In the genomic region with DNA sequence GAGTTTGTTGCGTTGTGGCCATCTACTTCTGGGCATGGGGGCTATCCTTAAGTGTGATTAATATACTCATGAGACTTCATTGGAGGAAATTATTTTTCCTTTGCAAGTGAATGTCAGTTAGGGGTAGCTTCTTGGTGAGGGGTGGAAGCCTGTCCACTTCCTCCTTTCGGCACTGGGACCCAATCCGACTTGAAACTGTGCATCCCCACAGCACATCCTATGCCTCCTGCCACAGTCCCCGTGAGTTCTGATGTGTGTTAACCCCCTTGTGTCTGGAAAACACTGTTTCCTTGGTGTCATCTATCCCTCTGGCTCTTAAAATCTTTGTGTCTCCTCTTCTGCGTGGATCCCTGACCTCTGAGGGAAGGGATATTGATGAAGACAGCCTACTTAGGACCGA, we compare ENCODE assay signal across 19 mouse cellular contexts. TPM values are rescaled to one million over a fixed set of nuclear protein-coding genes. Genes with fewer than 3 reads are reported as not detected.
DNase-seq lines count a peak whose midpoint lies in the region; ATAC-seq lines count a peak whose summit lies in the region.
"Had no signal": no experiment of that assay in that cellular context is flagged by ENCODE, and none has a peak within 500 bp of the region (broad histone marks: within the 10 kb centered on the region; RNA-seq: fewer than 3 reads in every experiment).

No protein-coding gene starts in this region.

- DNase-seq in heart, adult 11 months = peak; percentile 52
- DNase-seq in heart, adult 9 months (ENCODE audit: low spot score in 2 of 2) = no peak
- DNase-seq in testis, postnatal 10 days (ENCODE audit: low spot score) = peak; percentile 27
- DNase-seq in testis, postnatal 14 days (ENCODE audit: low spot score) = no peak
- DNase-seq in ovary, adult 18-20 months (ENCODE audit: low spot score) = no peak
- DNase-seq: adrenal gland, adult 2 months; adrenal gland, postnatal 14 days; cerebellum, adult 11 months; cerebellum, adult 8-10 months; cerebellum, postnatal 14 days; forebrain, postnatal 0 days; gastrocnemius, postnatal 25 days; kidney, adult 18-20 months had no signal

- peak; percentile 63 for ATAC-seq in megakaryocyte progenitor cell, adult 5-6 weeks (replicated peaks; ENCODE audit: poor library complexity)
- ATAC-seq: CD4-positive, CD25-positive, alpha-beta regulatory T cell, adult 4 months; forebrain, embryonic 14.5 days; forebrain, postnatal 0 days; intestine, embryonic 16.5 days had no signal

RNA-seq across cellular contexts. Expression of a gene that starts 11.6 kb away (rescaled TPM):
- total RNA-seq in megakaryocyte progenitor cell, adult 5-6 weeks (2015) = 1.2 and 2.0 TPM in 2 replicates
- total RNA-seq in megakaryocyte progenitor cell, adult 5-6 weeks (2017) = 1.4 and 2.1 TPM in 2 replicates

RNA-seq across cellular contexts. Expression of a gene that starts 11.9 kb away (rescaled TPM):
- total RNA-seq in megakaryocyte progenitor cell, adult 5-6 weeks (2015) = not detected in 2 replicates
- not detected in 2 replicates for total RNA-seq in megakaryocyte progenitor cell, adult 5-6 weeks (2017)
- total RNA-seq: hematopoietic stem cell, adult 5-6 weeks; MEL had no signal

RNA-seq across cellular contexts. Expression of a gene that starts 47.1 kb away (rescaled TPM):
- 3.7 and 4.6 TPM in 2 replicates for total RNA-seq in megakaryocyte progenitor cell, adult 5-6 weeks (2015)
- total RNA-seq in megakaryocyte progenitor cell, adult 5-6 weeks (2017) = 2.5 and 4.7 TPM in 2 replicates

Comparison
In these comparisons a context has a peak if more than half of its experiments do, and no peak if none do; other contexts are left out.
1. DNase-seq: peak in heart, adult 11 months (single experiment) and testis, postnatal 10 days (single experiment); none in heart, adult 9 months (0 of 2), testis, postnatal 14 days (single experiment) and ovary, adult 18-20 months (single experiment).